Mouse (Mus musculus) heart, postnatal 25 days (tissue): ENCODE data around the gene Reln. TPM values are rescaled to one million over a fixed set of nuclear protein-coding genes. Genes with fewer than 3 reads are reported as not detected.

Source experiments
- DNase-seq: peaks from one replicate; pipeline ENCODE4 v3.0.0; 2022; ENCODE audit warnings: low spot score
- intact Hi-C: fragments of 180-260 bp; cut with DNase I; formaldehyde crosslinking; loops from one replicate; pipeline ENCODE4 v1.15.1; 2025
- total RNA-seq, 2 experiments: library from RNA; stranded (reverse); gene quantifications; 2 replicates each; pipeline ENCODE4 v1.2.3; 2021

The Reln gene
- total RNA-seq, 2 experiments from 2014 or later, result 3.3 to 3.8 TPM

GRCm38 (mm10) chr5:22245056-22245455, 99.4 kb downstream of the Reln start:
- intact Hi-C loops, result no loop called here
- no peak for DNase-seq

- no peak for DNase-seq
- intact Hi-C loops, result no loop called here
Observed at GRCm38 (mm10) chr5:22243538-22243937, 101.0 kb downstream of the Reln start.

- no peak for DNase-seq
Observed at GRCm38 (mm10) chr5:22241560-22241959, 102.9 kb downstream of the Reln start.

GRCm38 (mm10) chr5:22236801-22237200, 107.7 kb downstream of the Reln start:
- intact Hi-C loops, result no loop called here
- no peak for DNase-seq

More at GRCm38 (mm10) chr5:22241560-22241959, 102.9 kb downstream of the Reln start:
- intact Hi-C loops, result no loop called here

GRCm38 (mm10) chr5:22224515-22224914, 120.0 kb downstream of the Reln start:
- DNase-seq, result no peak
- intact Hi-C loops, result no loop called here

- no peak for DNase-seq
- intact Hi-C loops, result no loop called here
Observed at GRCm38 (mm10) chr5:22223940-22224339, 120.6 kb downstream of the Reln start.

GRCm38 (mm10) chr5:22208311-22209021, 136.0 kb downstream of the Reln start:
- intact Hi-C loops, result no loop called here
- DNase-seq, result no peak

- intact Hi-C loops, result no loop called here
- no peak for DNase-seq
Observed at GRCm38 (mm10) chr5:22197926-22198325, 146.6 kb downstream of the Reln start.

- DNase-seq, result no peak
- intact Hi-C loops, result no loop called here
Observed at GRCm38 (mm10) chr5:22196891-22197290, 147.6 kb downstream of the Reln start.

- intact Hi-C loops, result no loop called here
- no peak for DNase-seq
Observed at GRCm38 (mm10) chr5:22196476-22196875, 148.0 kb downstream of the Reln start.

GRCm38 (mm10) chr5:22195352-22195941, 149.1 kb downstream of the Reln start:
- DNase-seq, result no peak
- intact Hi-C loops, result no loop called here

- intact Hi-C loops, result no loop called here
- DNase-seq, result no peak
Observed at GRCm38 (mm10) chr5:22191784-22192183, 152.7 kb downstream of the Reln start.

- intact Hi-C loops, result no loop called here
- no peak for DNase-seq
Observed at GRCm38 (mm10) chr5:22190333-22190732, 154.2 kb downstream of the Reln start.

- DNase-seq, result no peak
- intact Hi-C loops, result no loop called here
Observed at GRCm38 (mm10) chr5:22187599-22187998, 156.9 kb downstream of the Reln start.

- intact Hi-C loops, result no loop called here
- no peak for DNase-seq
Observed at GRCm38 (mm10) chr5:22176480-22176879, 168.0 kb downstream of the Reln start.

GRCm38 (mm10) chr5:22171336-22171735, 173.2 kb downstream of the Reln start:
- intact Hi-C loops, result no loop called here

GRCm38 (mm10) chr5:22164060-22164934, 180.2 kb downstream of the Reln start:
- no peak for DNase-seq
- intact Hi-C loops, result no loop called here

More at GRCm38 (mm10) chr5:22171336-22171735, 173.2 kb downstream of the Reln start:
- DNase-seq, result no peak

GRCm38 (mm10) chr5:22160935-22161334, 183.6 kb downstream of the Reln start:
- no peak for DNase-seq
- intact Hi-C loops, result no loop called here

- DNase-seq, result no peak
- intact Hi-C loops, result no loop called here
Observed at GRCm38 (mm10) chr5:22158754-22159153, 185.7 kb downstream of the Reln start.

GRCm38 (mm10) chr5:22153601-22154000, 190.9 kb downstream of the Reln start:
- intact Hi-C loops, result no loop called here
- DNase-seq, result no peak

GRCm38 (mm10) chr5:22141821-22142220, 202.7 kb downstream of the Reln start:
- intact Hi-C loops, result no loop called here

More at GRCm38 (mm10) chr5:22141821-22142220, 202.7 kb downstream of the Reln start:
- DNase-seq, result no peak
